Mouse (Mus musculus) cerebellum, adult 8-10 months (tissue): ENCODE data around the gene Gm20388.
"Not testable (repeated sequence)": the region's sequence is repeated elsewhere in the genome, so short reads cannot be mapped to it uniquely, and the experiment has no call there.

Experiments
- DNase-seq: peaks from one replicate; pipeline ENCODE4 v3.0.0; 2022

Gene Gm20388

DNA sequence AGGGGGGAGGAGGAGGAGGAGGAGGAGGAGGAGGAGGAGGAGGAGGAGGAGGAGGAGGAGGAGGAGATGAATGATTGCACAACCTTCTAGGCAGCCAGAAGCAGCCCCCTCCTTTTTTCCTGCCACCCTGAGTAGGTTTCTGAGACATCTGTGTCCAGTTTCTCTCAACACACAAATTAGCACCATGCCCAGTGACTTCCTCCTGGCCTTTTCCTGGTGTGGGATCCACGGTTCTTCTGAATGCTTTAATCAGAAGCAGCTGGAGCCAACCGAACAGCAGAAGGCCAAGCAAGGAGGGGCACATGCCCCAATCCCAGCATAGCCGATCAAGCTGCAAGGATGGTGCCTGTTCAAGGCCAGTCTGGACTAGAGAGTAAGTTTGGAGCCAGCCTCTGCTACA, 3889.2 kb downstream of the Gm20388 start:
- DNase-seq: no peak

DNA sequence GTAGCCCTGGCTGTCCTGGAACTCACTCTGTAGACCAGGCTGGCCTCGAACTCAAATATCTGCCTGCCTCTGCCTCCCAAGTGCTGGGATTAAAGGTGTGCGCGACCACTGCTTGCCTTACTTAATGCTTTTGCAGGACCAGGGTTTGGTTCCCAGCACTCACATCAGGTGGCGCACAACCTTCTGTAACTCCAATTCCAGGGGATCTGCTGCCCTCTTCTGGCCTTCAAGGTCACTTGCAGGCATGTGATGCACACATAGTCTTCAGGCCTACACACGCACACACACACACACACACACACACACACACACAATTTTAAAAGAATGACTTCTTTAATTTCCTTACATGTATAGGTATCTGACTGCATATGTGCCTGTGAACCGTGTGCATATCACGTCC, 3890.2 kb downstream of the Gm20388 start:
- no peak for DNase-seq

DNA sequence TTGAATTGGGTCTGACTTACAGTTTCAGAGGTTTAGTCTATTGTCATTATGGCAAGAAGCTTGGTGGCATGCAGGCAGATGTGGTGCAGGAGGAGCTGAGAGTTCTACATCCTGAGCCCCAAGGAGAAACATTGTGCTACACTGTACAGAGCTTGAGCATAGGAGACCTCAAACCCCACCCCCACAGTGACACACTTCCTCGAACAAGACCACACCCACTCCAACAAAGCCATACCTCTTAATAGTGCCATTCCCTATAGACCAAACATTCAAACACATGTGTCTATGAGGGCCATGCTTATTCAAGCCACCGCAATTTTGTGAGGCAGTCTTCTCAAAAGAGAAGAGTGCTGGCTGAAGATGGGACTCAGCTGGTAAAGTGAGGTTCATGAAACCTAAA, 3890.9 kb downstream of the Gm20388 start:
- DNase-seq: no peak

DNA sequence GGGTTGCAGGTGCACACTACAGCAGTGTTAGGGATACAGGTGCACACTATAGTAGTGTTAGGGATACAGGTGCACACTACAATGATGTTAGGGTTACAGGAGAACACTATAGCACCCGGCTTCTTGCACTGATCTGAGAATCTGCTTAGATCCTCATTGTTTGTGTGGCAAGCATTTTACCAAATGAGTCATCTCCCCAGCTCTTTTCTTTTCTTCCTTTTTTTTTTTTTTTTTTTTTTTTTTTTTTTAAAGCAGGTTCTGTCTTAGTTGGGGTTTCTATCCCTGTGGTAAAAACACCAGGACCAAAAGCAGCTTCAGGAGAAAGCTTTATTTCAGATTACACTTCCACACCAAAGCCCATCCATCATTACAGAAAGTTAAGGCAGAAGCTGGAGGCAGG, 3893.0 kb downstream of the Gm20388 start:
- no peak for DNase-seq

DNA sequence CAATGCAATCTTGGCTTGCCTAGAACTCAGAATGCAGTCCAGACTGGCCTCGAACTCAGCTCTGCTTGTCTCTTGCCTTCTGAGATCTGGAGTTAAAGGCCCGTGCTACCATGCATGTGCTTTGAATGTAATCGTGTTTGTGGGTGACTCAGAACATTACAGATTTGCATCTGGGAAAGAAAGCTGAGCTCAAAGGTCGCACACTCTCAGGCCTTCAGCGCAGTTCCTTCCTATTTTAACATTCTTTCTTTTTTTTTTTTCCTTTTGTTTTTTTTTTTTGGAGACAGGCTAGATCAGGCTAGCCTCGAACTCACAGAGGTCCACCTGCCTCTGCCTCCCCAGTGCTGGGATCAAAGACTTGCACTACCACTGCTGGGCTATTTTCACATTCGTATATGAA, 3893.9 kb downstream of the Gm20388 start:
- DNase-seq: no peak

DNA sequence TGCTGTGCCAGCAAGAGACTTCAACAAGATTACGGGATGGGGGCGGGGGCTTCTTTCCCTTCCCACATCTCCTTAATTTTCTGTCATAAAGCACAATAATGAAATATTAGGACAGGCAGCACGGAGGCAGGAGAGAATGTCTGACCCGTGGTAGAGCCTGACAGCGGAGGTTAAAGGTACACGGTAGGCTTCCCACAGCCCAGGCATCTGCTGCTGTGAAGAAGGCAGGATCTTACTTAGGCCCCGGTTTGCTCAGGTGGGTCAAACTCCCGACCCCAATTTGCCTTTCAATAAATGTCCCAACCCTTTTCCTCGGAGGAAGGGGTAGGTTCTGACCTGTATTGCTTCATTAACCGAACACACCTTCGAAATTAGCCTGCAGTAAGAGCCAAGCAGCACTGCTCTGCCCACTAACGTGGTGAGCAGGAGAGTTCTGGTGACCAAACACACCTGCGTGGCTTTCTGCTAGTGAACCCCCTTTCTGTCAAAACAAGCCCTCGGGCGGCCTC, 3894.6 kb downstream of the Gm20388 start:
- DNase-seq: no peak

DNA sequence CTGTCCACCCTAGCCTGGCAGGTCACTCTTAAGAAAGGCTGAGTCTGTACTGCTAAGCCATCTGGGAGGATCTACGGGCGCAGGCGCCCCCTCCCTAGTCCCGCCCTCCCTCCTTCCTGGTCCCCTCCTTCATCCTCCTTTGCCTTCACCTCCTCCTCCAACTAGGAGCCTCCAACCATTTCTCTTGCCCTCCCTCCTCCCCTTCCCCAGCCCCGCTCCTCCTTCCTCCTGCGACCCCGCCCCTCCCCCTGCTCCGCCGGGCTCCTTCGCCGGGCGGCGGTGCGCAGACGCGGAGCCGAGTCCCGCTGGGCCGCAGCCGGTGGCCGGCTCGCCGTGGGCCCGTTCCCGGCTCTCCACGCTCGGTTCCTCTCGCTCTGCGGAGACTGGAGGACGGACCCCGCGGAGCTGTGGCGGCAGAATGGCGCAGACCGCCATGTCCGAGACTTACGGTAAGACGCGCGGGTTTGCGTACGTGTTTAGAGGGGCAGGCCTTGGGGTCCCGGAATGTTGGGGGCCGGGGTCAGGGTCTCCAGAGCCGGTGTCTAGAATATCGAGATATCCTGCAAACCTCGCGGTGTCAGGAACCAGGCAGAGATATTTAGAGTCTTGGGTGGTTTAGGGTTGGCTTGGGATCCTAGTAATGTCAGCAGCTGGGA, 3895.2 kb downstream of the Gm20388 start, which contains the start of gene Rab4a:
Gene Rab4a, plus strand, starts transcription at position 268 of the 656 bp plus-strand sequence.
- DNase-seq: peak; percentile 86

DNA sequence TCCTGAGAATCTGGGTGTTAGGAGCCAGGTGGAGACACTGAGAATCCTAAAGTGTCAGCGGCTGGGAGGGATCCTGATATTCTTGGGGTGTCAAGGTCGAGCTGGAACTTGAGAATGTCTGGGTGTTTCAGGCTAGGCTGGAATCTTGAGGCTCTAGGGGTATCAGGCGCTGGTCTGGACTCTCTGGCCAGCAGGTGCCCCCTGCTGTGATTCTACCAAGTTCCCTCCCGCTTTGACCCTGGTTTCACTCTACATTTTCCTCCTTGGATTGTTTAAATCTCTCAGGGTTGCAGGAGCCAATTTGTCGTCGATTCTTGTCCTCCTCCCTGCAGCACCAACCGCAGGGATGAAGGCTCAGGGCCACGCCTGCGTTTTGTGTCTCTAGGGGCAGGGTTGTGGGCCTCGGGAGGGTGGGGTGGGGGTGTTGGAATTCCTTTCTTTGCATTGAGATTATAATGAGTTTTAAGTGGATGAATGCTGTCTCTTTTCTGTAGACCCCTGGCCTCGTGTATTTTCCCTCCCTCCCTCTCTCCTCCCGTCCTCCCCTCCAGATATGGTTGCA, 3895.8 kb downstream of the Gm20388 start:
- DNase-seq: no peak

DNA sequence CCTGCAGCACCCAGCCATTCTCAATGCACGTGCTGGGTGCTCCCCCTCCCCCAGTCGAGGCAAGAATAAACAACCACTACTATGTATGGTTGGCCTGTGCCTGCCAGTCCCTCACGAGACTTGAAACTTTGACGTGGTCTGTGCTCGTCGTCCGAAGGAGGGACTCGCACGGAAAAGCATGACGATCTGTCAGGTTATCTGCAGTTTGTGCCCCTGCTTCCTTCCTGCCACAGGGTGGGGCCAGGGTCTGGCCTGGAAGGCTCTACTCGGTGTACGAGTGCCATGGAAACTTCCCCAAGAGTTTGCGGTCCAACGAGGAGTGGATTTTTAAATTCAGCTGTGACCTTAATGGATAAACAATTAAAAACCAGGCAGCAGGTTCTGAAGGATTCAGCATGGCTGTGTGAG, 3896.4 kb downstream of the Gm20388 start:
- DNase-seq: no peak

DNA sequence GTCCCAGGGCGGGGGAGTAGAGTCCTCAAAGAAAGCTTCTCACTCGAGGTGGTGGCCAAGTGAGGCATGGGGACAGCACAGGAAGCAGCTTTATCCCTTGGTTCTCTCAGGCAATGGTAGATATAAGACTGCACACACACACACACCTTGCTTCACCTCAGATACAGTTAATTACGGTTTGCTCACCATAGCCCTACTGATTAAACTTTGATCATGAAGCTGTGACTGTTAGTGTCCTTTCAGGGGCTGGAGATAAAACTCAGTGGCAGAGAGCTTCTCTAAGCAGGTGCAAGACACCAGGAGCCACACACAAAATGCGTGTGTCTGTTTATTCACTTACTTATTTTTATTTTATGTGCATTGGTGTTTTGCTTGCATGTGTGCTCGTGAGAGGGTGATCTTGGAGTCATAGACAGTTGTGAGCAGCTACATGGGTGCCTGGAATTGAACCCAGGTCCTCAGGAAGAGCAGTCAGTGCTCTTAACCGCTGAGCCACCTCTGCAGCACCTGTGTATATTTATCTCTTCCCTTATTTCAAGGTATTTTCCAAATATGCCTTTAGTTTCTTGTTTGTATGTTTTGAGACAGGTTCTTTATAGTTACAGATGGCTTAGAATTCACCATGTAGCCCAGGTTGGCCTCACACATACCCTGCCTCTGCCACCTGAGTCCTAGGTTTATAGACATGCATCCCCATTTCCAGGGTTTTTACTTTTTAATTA, 3897.4 kb downstream of the Gm20388 start:
- no peak for DNase-seq

DNA sequence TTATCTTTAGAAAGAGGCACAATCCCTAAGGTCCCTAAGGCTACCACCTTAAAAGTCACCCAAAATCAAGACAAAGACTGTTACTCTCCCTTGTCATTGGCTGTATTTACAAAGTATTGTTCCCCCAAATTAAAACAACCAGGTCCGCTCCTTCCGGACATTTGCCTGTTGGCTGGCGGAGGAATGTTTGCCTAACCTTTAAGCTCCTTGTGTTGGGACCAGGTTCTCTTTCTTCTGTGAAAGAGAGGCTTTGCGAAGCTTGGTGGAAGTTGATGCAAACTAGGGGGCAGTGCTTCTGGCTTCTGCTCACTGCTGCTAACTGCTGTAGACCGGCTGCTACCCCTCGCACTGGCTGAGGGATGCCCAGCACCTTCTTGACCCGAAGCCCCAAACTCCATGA, 3898.0 kb downstream of the Gm20388 start:
- no peak for DNase-seq

DNA sequence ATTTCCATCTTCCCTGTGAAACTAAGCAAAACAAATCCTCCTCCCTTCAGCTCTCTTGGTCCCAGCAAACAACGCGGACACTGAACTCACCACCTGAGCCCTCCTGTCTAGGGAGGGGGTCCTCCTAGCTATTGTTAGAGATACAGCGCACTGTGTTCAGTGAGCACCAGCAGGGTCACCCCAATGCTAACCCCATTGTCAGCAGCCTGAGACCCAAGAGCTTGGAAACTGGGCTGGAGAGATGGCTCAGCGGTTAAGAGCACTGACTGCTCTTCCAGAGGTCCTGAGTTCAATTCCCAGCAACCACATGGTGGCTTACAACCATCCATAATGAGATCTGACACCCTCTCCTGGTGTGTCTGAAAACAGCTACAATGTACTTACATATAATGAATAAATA, 3898.7 kb downstream of the Gm20388 start:
- not testable (repeated sequence) for DNase-seq

DNA sequence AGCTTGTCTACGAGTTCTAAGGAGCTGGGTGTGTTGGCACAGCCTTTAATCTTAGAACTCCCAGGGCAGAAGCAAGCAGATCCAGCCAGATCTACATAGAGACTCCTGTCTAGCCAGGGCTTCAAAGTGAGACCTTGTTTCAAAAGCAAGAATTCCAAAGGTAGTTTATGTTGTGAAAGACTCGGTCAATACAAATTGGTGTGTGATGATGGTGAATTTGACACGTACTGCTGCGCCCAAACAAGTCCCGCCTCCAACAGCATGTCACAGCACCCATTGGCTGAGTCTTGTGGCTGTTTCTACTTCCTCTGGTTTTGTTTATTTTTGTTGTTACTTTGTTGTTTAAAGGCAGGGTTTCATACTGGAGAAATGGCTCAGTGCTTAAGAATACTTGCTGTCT, 3901.6 kb downstream of the Gm20388 start:
- DNase-seq: no peak

DNA sequence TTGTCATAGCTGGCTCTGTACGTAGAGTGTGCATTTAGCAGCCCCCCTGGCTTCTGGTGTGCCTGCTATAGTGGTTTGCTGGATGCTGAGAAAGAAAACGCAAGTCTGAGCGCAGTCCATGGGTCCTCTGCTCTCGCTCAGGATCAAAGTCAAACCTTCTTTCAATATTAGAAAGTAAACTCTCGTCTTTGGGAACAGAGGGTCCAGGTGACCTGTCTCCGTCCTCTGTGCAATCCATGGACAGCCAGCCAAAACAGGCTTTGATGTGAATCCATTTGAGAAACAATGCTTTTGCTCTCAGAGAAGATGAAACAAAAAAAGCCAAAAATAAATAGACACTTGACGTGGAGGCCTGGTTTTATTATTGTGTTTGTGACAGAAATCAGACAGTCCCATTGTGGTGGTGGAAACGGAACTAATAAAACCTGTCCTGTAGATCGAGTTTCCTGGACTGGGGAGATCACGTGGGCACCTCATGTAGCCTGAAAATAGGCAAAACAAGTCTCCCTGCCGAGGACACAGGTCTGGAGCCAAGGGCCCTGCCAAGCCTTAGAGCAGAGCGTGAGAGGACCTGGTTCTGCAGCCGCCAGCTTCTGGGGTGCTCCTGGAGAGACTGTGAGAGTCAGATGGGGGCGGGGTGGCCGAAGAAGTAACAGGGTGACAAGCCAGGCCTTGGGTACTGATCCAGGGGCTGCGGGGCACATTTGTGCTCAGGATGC, 3902.7 kb downstream of the Gm20388 start:
- DNase-seq: peak; percentile 80

DNA sequence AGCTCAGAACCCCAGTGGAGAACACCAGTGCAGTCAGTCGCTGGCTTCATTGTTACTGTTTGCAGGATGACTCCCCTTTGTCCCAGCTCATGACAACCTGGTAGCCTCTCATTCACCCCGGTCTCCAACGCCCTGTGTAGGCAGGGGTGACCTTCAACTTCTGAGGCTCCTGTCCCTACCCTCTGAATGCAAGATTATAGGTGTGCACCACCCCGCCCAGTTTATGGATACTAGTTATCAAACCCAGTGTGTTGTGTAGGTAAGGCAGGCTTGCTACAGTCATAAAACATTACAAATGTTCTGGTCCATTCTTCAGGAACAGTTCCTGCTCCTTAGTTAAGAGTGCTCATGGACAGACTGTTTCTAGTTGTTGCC, 3903.2 kb downstream of the Gm20388 start:
- no peak for DNase-seq

DNA sequence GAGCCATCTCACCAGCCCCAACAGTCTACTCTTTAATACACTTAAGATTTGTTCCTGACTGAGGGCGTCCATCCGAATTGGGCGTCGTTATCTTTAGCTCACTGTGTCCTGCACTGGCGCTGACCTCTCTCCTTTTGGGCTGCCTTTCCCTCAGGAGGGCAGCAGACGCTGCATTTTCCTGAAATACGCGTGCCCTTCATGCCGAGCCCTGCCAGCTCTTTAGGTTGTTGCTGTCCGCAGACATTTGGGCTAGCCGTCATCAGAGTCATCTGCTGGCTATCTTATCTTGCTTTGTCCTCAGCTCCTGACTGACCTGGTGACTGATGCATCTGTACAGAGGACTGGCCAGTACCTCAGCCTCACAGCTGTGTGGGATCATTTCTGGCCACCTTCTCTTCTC, 3904.7 kb downstream of the Gm20388 start:
- DNase-seq: no peak

DNA sequence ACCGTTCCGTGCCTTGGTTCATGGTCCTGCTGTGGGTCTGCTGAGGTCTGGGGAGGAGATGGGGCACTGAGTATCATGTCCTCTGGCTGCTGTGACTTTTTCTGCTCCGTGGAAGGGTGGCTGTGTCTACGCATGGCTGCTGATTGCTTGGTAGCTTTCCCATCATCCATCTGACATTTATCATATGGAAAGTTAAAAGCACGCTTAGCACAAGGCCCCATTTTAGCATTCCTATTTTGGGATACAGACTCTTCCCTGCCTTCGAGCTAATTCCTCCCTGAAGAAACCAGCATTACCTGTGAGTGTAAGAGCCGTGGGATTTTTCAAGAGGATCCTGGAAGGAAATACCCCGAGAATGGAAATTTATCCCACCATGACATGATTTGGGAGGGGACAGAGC, 3906.3 kb downstream of the Gm20388 start:
- no peak for DNase-seq

DNA sequence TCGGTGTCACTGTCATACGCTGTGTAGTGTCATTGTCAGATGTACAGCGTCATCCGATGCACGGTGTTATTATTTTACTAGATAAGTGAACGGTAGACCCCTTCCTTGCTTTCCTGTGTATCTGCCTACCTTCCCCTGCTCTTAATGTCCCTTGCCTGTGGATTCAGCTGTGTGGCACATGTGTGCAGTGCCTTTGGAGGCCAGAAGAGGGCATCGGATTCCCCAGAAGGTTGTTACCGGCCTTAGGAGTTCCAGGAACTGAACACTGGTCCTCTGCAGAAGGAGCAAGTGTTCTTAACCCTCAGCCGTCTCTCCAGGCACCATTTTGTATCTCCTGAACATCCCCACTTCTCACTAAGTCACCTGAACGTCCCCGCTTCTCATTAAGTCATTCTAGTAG, 3907.1 kb downstream of the Gm20388 start:
- DNase-seq: no peak

DNA sequence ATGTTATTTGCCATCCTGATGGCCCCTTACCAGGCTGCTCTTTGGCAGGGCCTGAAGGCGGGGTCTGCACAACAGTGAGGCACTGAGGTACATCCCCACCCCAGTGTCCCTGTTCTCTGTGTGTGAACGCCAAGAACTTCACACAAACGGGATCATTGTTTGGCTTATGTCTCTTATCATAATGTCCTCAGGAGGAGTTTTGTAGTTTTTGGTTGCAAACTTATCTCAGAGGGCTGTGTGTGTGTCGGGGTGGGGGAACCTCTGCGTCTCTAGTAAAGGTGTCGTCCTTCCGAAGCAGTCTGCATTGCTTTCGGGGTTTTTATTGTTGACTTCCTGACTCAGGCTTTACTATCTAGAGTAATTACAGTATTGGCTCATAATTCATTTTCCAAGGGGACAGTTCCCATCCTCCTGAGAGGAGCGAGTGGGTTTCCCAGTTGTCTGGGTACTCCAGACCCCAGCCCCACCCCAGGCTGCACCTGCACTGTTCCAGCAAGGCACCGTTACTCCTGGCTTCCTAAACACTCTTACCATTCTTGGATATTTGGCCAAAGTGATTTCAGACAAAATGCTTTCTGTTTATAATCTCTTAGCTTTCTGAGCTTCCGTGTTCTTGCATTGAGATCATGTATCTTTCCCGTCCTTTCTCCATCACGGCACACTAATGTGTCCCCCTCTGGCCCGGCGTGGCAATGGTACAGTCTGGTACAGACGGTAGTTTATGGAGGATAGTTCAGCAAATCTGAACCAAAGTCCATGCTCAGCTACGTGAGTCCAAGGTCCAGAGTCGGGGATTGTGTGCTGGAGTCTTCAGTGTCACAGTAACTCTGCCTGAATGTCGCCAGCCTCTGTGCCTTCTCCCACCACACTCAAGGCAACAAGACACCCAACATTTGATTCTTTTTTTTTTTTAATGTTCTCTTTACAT, 3909.3 kb downstream of the Gm20388 start:
- no peak for DNase-seq

DNA sequence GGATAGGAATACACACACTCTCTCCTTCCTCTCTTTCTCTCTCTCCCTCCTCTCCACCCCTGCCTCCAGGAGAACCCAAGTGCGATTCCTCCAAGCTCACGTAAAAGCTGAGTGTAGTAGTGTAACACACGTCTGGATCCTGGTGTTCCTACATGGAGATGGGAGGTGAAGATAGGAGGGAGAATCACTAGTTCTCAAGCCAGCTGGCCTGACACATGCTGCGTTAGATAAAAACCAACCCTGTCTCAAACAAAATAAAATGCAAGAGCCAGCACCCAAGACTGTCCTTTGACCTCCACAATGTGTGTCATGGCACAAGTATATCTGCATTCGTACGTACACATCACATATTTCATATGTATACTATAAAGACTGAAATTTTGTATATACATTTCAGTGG, 3910.1 kb downstream of the Gm20388 start:
- DNase-seq: no peak

DNA sequence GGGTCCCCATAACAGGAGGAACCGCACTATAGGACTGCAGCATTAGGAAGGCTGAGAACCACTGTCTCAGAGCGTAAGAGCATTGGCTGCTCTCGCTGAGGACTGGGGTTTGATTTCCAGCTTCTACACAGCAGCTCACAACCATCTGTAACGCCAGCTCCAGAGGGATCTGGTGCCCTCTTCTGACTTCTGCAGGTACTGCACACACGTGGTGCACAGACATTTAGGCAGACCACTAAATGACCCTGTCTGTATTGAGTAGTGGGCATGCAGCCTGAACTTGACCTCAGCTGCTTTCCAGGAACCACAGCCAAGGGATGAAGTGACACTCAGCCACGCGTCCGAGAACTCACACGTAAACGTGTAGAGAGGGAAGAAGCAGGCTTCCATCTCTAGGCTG, 3912.5 kb downstream of the Gm20388 start:
- no peak for DNase-seq

DNA sequence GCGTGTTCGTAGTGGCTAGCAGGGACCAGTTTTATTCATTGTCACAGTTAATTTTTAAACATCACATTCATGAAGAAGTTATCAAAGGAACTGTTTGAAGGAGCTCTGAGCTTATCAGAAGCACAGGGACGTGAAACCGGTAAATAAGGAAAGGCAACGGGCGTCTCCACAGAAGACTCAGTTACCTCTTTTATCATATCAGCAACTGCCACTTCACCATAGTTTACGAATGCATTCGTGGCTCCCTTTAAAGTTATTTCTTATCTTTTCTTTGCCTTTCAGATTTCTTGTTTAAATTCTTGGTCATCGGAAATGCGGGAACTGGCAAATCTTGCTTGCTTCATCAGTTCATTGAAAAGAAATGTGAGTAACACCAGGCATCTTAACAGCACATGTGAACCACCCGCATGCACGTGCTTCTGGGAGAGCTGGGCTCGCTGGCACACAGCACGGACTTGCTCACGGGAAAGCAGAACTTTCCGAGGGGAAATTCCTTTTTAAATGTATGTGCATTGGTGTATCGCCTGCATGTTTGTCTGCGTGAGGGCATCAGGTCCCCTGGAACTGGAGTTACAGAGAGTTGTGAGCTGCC, 3913.0 kb downstream of the Gm20388 start:
- DNase-seq: no peak
